Mouse (Mus musculus): Measurements from ENCODE around the gene Lrrc29.

Lrrc29 gene

GRCm38 (mm10) chr8:105326141-105326672 is at the start of gene Lrrc29, which contains the start of gene Tmem208:
TSS of gene Lrrc29 (minus strand) at chr8:105326278.
TSS of gene Tmem208 (plus strand) at chr8:105326354.
- DNase-seq (ENCODE audit: extremely low read depth, low read depth, low spot score): no peak

GRCm38 (mm10) chr8:105374513-105374966 is 48.5 kb upstream of the Lrrc29 start:
- DNase-seq (ENCODE audit: extremely low read depth, low read depth, low spot score): no peak

GRCm38 (mm10) chr8:105373032-105373431 is 47.0 kb upstream of the Lrrc29 start, which contains the start of gene Plekhg4:
TSS of gene Plekhg4 (plus strand) at chr8:105373274.
- no peak for DNase-seq (ENCODE audit: extremely low read depth, low read depth, low spot score)

- DNase-seq (ENCODE audit: extremely low read depth, low read depth, low spot score): no peak
These were observed 46.4 kb upstream of the Lrrc29 start for GRCm38 (mm10) chr8:105372473-105372872.

GRCm38 (mm10) chr8:105367107-105367506 is 41.0 kb upstream of the Lrrc29 start:
- DNase-seq (ENCODE audit: extremely low read depth, low read depth, low spot score): no peak

- DNase-seq (ENCODE audit: extremely low read depth, low read depth, low spot score): no peak
These were observed 35.9 kb upstream of the Lrrc29 start for GRCm38 (mm10) chr8:105361751-105362702.

- DNase-seq (ENCODE audit: extremely low read depth, low read depth, low spot score): no peak
These were observed 33.6 kb upstream of the Lrrc29 start for GRCm38 (mm10) chr8:105359646-105360045.

GRCm38 (mm10) chr8:105359208-105359607 is 33.1 kb upstream of the Lrrc29 start:
- DNase-seq (ENCODE audit: extremely low read depth, low read depth, low spot score): no peak

GRCm38 (mm10) chr8:105356681-105357080 is 30.6 kb upstream of the Lrrc29 start:
- DNase-seq (ENCODE audit: extremely low read depth, low read depth, low spot score): no peak

- DNase-seq (ENCODE audit: extremely low read depth, low read depth, low spot score): no peak
These were observed 29.3 kb upstream of the Lrrc29 start for GRCm38 (mm10) chr8:105355179-105356024.

GRCm38 (mm10) chr8:105354549-105354948 is 28.5 kb upstream of the Lrrc29 start:
- DNase-seq (ENCODE audit: extremely low read depth, low read depth, low spot score): no peak

GRCm38 (mm10) chr8:105353583-105354135 is 27.6 kb upstream of the Lrrc29 start:
- DNase-seq (ENCODE audit: extremely low read depth, low read depth, low spot score): peak; percentile 47

- DNase-seq (ENCODE audit: extremely low read depth, low read depth, low spot score): no peak
These were observed 24.1 kb upstream of the Lrrc29 start for GRCm38 (mm10) chr8:105350186-105350585.

- DNase-seq (ENCODE audit: extremely low read depth, low read depth, low spot score): no peak
These were observed 23.2 kb upstream of the Lrrc29 start for GRCm38 (mm10) chr8:105349096-105349771.

GRCm38 (mm10) chr8:105348450-105349095 is 22.5 kb upstream of the Lrrc29 start, which contains the start of gene Slc9a5:
TSS of gene Slc9a5 (plus strand) at chr8:105348843.
- DNase-seq (ENCODE audit: extremely low read depth, low read depth, low spot score): no peak

GRCm38 (mm10) chr8:105347428-105348221 is 21.5 kb upstream of the Lrrc29 start, which contains the start of gene Fhod1:
TSS of gene Fhod1 (minus strand) at chr8:105347953.
- DNase-seq (ENCODE audit: extremely low read depth, low read depth, low spot score): peak; percentile 68

GRCm38 (mm10) chr8:105346611-105347427 is 20.7 kb upstream of the Lrrc29 start:
- no peak for DNase-seq (ENCODE audit: extremely low read depth, low read depth, low spot score)
